Mouse (Mus musculus): Measurements from ENCODE around the gene Ntn4. TPM values are rescaled to one million over a fixed set of nuclear protein-coding genes. Genes with fewer than 3 reads are reported as not detected.
"Not testable (repeated sequence)": the region's sequence is repeated elsewhere in the genome, so short reads cannot be mapped to it uniquely, and the experiment has no call there.

The Ntn4 gene
- total RNA-seq, 4 experiments from 2014 or later = 8.1 to 9.6 (median 9.0) TPM

DNA sequence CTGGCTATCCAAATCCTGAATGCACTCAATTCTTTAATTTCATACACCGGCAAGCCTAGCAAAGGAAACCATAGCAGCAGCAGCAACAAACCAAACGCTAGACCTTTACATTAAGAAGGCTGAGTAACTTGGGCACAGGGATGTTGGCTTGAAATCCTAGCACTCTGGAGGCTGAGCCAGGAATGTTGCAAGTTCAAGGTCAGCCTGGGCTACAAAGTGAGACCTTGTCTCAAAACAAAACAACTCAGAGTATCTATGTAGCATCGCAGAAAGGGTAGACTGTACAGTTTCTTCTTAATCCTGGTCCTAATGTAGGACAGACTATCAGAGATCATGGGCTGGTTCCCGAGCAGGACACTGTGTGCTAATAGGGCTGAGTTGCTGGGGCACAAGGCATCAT lies 43.4 kb downstream of the Ntn4 start:
- DNase-seq (ENCODE audit: low spot score in 2 of 2) = no peak

DNA sequence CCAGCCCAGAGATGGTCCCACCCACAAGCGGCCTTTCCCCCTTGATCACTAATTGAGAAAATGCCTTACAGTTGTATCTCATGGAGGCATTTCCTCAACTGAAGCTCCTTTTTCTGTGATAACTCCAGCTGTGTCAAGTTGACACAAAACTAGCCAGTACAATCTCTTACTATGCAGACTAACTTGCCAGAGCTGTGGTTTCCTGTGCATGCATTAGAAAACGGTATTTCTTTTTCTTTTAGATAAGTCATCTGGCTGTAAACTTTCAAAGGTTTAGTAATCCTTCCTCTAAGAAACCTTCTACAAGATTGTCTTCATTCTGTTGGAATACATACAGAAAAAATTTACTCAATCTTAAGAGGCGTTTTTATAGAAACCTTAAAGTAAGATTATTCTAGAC lies 44.9 kb downstream of the Ntn4 start:
- DNase-seq (ENCODE audit: low spot score in 2 of 2) = not testable (repeated sequence)

DNA sequence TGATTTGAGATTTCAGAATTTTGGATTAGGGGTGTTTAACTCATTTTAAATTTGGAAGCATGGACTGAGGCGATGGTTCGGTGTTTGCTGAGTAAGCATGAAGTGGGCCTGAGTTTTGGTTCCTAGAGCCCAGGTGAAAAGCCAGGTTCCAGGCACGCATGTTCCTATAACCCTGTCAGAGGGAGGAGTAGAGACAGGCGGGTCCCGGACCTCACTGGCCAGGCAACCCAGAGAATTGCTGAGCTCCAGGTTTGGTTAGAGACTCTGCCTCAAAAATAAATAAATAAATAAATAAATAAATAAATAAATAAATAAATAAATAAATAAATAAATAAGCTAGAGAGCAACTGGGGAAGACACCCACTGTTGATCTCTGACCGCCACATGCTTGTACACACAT lies 46.1 kb downstream of the Ntn4 start:
- no peak for DNase-seq (ENCODE audit: low spot score in 2 of 2)

DNA sequence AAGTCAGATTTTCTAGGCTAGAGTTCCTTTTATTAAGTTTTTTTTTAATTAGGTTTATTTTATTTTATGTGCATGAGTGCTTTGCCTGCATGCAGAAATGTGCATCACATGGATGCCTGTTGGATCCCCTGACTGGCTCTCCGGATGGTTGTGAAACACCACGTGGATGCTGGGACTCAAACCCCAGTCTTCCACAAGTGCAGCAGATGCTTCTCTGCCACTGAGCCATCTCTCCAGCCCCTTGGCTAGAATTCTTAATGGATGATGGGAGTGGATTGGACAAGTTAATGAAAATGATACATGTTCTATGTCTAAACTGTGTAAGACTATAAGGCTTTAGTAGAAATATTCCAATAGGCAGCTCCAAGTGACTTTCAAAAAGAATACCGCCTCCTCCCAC lies 47.3 kb downstream of the Ntn4 start:
- DNase-seq (ENCODE audit: low spot score in 2 of 2) = no peak

DNA sequence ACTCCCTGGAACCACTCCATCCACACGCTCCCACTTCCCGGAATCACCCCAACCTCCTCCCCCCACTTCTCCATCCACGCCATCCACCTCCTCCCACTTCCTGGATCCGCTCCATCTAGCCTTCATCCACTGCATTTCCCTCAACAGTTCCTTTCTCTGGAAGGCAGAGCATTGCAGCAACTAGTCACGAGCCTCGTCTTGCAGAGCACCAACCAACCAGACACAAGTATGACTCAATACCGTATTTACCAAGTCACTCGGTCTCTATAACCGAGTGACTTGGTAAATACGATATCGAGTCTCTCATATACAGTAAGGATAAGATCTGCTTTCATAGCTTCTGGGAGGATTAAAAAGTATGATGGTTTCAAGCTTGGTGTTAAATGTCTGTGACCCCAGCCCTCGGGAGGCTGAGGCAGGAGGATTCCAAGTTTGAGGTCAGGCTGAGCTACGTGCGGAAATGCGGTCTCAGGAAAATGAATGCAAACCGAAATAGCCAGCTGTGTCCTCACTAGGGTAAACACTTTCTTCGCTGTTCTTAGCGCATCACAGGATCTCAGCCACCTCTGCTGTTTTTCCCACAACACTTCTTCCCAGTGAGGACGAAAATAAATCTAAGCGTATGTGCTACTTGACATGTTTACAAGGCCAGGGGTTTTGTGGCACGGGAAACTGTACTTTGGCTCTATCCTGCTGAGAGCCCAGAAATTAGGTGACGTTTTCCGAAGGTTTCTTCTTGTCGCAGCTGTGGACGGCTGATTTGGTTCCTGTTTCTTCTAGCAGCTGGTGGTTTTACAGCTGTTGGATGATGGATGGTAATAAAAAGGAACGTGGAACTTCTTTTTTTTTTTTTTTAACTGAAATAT lies 48.1 kb downstream of the Ntn4 start:
- no peak for DNase-seq (ENCODE audit: low spot score in 2 of 2)

DNA sequence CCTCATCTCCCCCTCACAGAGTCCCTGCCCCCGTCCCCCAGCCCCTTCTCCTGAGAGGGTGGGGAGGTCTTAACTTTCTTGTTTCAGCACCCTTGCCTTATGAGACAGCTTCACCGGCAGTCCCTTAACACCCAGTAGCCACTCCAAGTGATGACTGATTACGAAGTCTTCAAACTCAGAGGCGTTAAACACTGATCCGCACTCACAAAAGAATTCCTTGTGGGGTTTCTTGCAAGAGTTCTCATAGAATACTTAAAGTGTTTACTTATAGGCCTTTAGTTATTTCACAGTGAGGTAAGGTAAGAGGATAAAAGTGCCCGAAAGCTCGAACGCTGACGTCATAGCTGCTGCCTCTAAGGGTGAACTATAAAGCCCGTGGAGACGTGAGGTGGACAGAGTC lies 50.9 kb downstream of the Ntn4 start:
- no peak for DNase-seq (ENCODE audit: low spot score in 2 of 2)

DNA sequence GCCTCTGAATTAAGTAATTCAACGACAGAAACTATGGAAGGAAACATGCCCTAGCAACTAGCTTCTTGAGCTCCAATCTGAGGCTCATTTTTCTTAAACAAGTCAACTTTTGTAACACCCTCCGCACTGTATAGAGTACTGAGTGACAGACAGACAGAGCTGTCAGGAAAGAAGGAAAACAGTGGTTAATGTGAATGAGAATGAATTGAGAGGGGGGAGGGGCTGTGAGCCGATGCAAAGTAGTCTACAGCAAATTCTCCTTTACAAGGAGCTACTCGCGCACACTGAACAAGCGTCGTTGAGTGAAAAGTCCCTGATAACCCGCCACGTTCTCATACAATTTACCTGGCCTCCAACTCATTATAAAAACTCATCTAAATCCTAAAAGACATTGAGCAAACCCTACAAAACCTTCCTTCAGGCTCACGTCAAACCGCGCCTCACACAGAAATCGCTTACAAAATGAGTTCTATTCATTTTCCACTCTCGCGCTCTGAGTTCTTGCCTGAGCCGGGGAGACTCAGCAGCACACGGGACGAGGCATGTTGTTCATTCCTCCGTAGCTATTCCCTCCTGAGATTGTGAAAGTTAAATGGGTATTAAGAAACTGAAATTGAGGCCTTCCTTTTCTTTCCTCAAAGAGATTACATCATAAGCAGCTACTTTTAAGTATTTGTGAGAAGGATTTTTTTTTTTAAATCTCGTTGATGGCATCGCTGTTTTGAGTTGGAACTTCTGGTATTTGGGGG lies 54.7 kb downstream of the Ntn4 start:
- no peak for DNase-seq (ENCODE audit: low spot score in 2 of 2)

DNA sequence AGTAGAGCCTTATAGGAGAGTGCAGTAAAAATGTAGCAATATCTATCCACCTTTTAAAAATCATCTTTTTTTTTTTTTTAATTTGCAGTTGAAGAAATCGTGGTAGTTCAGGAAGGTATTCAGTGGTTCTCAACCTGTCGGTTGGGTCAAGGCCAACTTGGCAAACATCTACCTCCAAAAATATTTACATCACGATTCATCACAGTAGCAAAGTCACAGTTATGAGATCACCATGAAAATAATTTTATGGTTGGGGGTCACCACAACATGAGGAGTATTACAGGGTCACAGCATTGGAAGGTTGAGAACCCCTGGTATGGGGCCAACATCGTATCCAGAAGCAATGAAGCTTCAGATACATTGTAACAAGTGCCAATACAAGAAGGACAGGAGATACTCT lies 55.5 kb downstream of the Ntn4 start:
- DNase-seq (ENCODE audit: low spot score in 2 of 2) = no peak

DNA sequence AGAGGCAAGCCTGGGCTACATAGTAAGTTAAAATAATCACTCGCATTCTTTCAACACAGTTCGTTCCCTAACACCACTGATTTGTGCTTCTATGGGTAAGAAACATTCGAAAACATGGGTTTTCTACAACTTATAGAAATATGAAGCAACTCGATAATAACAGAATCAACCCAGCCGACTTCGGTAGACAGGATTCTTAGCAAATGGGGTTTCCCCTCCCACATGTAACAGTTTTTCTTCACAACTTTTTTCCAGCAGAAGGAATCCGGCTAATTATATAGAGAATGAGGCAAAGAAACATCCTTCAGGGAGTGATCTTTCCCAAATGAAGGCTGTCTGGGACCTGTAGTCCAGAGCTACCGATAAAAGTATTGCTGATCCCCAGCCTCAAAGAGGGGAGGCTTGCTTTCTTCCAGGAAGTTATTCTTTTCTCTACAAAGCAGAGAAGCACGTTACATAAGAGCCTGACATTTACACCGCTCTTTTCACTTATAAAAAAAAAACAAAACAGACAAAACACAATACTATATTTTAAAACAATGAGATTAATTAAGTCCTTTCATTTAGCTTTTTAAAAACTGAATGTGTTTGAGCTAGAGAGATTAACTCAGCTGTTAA lies 57.5 kb downstream of the Ntn4 start:
- DNase-seq (ENCODE audit: low spot score in 2 of 2) = no peak

DNA sequence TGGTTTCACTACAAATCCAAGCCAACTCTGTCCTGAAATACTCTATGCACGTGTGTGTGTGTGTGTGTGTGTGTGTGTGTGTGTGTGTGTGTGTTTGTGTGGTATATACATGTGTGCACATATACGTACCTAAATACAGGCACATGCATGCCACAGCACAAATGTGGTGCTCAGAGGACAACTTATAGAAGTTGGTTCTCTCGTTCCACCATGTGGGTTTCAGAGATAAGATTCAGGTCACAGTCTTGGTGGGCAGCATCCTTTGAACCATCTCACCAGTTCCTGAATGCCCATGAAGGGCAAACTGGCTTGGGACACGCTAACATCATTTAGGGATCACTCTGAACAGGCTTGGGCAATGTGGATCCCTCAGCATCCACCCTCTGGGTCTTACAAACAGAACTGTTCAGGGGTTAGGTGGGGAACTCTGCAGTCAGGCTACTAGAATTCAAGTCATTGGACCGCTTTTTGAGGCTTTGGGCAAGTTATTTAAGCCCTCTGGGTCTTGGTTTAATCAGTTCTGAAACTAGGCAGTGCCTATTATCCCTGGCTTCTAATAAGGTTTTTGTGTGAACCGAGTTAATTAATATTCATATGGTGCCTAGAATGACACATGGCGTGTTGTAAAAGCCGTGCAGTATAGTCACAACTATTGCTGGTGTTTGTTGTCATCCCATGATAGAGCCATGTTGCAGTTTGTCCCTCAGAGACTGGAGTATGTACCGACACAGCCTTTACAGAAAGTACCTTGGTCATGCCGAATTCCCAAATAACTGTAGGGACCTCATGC lies 59.4 kb downstream of the Ntn4 start:
- DNase-seq (ENCODE audit: low spot score in 2 of 2) = no peak

DNA sequence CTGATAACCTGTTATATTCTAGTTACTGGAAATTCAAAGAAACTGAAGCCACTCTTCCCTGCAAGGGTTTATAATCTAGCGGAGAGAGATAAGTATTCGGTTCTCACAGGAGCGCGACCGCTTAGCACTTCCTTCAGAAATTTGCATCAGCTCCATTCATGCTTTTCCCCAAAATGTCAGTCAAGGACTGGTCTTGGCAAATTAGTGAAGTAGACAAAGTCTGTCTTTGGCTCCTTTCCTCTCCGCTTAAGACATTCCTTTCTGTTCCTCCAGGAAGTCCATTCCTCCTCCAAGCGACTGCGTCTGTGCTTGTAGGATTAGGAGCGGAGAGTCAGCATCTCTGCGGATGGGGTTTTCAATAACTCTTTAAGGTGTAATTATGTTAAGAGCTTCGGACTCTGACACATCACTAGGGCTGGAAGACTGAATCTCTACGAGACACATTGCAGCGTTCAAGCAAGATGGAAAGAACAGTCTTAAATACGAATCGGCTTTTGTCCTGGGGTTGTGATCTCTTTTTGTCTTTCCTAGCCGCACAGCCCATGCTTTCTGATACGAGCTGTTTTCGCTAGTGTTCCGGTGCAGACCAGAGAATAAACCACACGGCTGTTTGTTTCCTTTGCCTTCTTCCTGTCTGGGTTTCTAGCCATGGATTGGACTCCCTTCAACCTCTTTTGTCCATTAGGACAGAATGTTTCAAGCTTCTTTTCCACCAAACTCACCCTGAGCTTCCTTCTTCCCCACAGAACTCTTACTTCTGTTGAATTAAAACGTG lies 60.3 kb downstream of the Ntn4 start:
- DNase-seq (ENCODE audit: low spot score in 2 of 2) = no peak

DNA sequence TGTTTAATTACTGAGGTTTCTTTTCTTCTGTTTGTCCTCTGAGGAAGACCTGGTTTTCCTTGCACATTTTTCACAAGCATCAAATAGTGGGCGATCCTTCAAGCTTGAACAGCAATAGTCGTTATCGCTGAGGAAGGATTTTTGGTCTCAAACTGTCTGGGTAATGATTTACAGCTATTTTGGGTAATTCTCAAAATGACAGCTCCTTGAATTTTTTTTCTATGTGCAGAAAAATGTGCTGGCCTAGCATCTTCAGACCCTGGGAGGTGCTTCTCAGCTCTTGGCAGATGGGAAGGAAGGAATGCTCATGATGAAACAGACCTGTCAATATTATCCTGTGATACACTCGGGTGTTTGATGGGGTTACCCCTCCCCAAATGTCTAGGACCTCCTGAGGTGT lies 63.5 kb downstream of the Ntn4 start:
- DNase-seq (ENCODE audit: low spot score in 2 of 2) = no peak

DNA sequence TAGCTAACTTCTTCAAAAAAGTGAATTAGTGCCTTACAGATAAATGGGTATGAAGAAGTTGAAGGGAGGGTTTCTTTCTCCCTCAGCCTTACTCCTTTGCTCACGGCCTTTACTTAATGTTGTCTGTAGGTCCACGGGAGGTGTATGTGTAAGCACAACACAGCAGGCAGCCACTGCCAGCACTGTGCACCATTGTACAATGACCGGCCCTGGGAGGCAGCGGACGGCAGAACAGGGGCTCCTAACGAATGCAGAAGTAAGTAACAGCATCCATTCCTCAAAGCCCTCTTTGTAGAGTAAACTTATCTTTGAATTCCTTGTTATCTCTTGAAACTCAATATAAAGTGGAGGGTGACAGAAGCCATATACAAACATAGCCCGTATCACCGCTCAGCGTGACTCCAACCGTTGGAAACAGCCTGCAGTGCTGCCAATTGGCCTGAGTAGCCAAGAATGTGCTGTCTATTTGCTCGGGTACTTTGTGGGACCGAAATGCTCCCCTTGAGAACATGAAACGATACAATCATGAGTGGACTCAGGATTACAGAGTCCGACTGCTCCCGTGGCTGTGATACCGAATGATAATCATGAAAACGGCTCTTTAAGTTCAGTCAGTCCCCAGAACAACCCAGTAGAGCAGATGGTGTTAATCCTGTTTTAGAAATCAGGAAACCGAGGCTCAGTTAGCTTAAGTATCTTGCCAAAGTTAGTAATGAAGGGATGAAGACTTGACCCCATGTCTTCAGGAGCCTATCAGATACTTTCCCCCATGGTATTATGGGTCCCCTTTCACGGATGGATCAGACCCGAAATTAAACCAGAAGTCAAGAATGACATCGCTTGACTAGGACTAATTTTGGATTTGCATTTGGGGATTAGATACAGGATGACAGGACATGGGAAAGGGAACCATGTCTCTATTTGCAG lies 66.9 kb downstream of the Ntn4 start:
- DNase-seq (ENCODE audit: low spot score in 2 of 2) = no peak

DNA sequence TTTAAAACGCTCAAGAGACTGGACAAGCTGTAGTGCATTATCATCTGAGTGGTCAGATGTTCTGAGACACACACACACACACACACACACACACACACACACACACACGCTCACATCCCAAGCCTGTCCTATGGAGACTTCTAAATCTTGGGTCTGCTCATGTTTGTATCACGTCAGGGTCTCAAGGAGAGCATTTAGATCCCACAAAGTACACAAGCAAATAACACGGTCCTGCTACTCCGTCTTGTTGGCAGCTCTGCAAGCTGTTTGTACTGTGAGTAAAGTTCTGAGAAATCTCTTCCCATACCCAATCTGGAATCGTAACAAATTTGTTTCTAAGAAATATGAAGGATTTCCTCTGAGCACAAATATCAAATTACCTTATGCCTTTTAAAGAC lies 67.6 kb downstream of the Ntn4 start:
- DNase-seq (ENCODE audit: low spot score in 2 of 2) = no peak

DNA sequence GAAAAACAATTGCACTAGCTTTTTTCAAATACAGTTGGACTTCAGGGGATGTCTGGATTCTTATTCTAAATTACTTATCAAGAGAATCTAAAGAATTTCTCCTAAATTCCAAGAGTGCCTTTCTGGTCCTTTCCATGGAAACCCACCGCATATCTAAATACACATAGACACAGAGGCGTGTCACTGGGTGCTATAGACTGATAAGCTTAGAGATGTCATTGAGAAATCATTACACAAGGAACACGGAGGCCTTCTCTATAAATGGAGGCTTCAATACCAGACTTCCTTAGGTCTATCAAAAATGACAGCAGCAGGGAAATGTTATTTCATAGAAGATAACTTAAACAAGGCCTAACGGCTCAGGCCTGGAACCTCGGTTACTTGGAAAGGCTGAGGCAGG lies 68.0 kb downstream of the Ntn4 start:
- no peak for DNase-seq (ENCODE audit: low spot score in 2 of 2)

DNA sequence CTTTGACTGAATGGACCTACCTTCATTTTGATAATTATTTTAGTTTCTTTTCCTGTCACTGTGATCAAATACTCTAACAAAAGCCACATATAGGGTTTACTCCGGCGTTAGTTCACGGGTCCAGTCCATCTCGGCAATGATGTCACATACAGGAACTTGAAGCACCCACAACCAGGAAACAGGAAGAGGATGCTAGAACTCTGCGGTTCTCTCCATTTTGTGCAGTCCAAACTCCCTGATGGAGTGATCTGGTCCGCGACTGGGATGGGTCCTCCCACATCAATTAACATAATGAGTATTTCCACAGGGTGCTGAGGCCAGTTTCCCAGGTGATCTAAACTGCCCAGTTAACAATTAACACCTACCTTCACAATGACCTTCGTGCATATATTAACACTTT lies 69.1 kb downstream of the Ntn4 start:
- no peak for DNase-seq (ENCODE audit: low spot score in 2 of 2)

DNA sequence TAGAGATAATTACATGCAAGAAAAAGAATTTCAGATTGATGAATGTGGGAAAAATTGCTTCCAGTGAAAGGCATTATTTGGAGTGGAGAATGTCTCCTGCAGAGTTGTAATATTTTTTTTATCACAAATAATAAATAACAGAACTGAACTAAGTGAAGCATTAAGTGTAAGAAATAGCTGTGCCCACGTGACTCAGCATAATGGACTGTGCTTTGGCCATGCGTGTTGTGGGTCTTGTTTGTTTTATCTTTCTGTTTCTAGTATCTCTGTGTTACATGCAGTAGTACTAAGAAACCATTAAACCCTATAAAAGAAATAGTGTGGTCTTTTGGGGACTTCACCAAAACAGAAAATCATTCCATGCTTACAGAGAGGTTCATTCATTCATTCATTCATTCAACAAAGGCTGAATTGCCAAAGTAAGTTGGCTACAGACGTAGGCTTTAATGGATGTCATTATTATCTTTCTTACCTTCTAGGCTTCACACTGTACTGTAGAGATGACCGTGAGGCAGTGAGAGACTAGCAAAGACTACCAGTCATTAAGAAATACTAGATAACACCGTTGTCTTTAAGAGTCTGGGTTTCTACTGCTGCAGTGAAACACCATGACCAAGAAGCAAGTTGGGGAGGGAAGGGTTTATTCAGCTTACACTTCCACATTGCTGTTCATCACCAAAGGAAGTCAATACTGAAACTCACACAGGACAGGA lies 81.3 kb downstream of the Ntn4 start:
- DNase-seq (ENCODE audit: low spot score in 2 of 2) = no peak

DNA sequence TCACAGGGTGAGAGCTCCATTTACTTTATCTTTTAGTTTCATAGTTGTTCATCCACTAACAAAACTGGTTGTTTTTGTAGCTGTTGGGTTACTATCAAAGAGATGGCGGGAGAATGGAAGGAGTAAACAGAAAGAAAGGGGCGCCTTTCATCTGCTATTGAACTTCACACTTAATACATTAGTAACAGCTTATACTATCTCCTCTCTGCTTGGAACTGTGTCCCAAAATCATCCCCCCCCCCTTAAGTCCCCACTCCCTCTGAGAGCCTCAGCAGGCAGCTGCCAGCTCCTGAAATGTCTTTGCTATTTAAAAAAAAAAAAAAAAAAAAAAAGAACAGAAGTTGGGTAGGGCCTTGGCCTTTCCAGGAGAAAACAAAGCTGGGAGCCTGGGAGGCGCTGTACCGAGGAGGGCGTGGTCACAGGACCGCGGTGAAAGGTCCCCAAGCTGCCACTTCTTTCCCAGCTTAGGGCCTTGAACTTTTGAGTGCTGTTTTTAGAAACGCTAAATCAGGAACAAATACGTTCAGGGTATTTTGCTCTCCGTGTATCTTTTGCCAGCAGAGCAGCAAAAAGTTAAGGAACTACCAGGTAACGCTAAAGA lies 83.6 kb downstream of the Ntn4 start:
- DNase-seq (ENCODE audit: low spot score in 2 of 2) = no peak

DNA sequence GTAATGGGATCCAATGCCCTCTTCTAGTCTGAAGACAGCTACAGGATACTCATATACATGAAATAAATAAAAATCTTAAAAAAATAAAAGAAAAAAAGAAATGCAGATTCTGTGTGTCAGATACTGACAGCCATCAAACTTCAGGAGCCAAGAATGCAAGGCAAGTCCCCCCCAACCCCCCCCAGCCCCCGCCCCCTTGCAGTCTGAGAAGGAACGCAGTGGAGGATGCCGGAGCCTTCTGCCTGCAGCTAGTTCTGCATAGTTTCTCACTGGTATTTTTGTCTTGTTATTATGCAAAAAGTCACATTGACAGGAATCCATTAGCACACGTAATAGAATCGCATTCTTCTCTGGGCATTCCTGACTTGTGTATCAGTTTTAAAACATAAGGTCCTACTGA lies 87.7 kb downstream of the Ntn4 start:
- DNase-seq (ENCODE audit: low spot score in 2 of 2) = no peak

All from left cerebral cortex, adult 8-10 months (tissue).